Mouse (Mus musculus) stomach, embryonic 14.5 days (tissue): Measurements from ENCODE around the gene Mfn1. TPM values are rescaled to one million over a fixed set of nuclear protein-coding genes. Genes with fewer than 3 reads are reported as not detected.

Source experiments
- ATAC-seq: fragments of 200-750 bp; cut with Nextera tagmentation; 2 replicates; pipeline ENCODE4 v1.8.0; 2017; ENCODE audit warnings: low read depth, moderate TSS enrichment; ENCODE audit not compliant: insufficient number of reproducible peaks, insufficient read depth, low FRiP score
- H3K27ac ChIP-seq: fragments of 300-500 bp; sonication (generic); 2 replicates; pipeline ENCODE4 v1.5.1; 2014; ENCODE audit warnings: mild to moderate bottlenecking, low read length, moderate library complexity, mixed read lengths
- H3K27me3 ChIP-seq: fragments of 300-500 bp; sonication (generic); 2 replicates; pipeline ENCODE4 v1.6.1; 2014; ENCODE audit warnings: low read length, control low read depth, mixed read lengths; ENCODE audit not compliant: control insufficient read depth, insufficient read depth
- H3K36me3 ChIP-seq: fragments of 300-500 bp; sonication (generic); 2 replicates; pipeline ENCODE4 v1.6.1; 2014; ENCODE audit warnings: mild to moderate bottlenecking, control low read depth, low read length, moderate library complexity, mixed read lengths; ENCODE audit not compliant: control insufficient read depth, insufficient read depth
- H3K4me1 ChIP-seq: fragments of 300-500 bp; sonication (generic); 2 replicates; pipeline ENCODE4 v1.6.1; 2014; ENCODE audit warnings: low read length, control low read depth, mixed read lengths; ENCODE audit not compliant: control insufficient read depth, insufficient read depth
- H3K4me2 ChIP-seq: fragments of 300-500 bp; sonication (generic); replicated peaks from 2 replicates; pipeline ENCODE4 v1.6.1; 2014; ENCODE audit warnings: low read depth, low read length, control low read depth
- H3K4me3 ChIP-seq: fragments of 300-500 bp; sonication (generic); 2 replicates; pipeline ENCODE4 v1.5.1; 2014; ENCODE audit warnings: low read depth, low read length, control low read depth
- H3K9ac ChIP-seq: fragments of 300-500 bp; sonication (generic); replicated peaks from 2 replicates; pipeline ENCODE4 v1.6.1; 2014; ENCODE audit warnings: low read depth, mild to moderate bottlenecking, control low read depth, low read length, moderate library complexity, mixed read lengths
- H3K9me3 ChIP-seq: fragments of 300-500 bp; sonication (generic); 2 replicates; pipeline ENCODE4 v1.6.1; 2016; ENCODE audit warnings: low read depth, low read length, control low read depth; ENCODE audit not compliant: control insufficient read depth
- WGBS: fragments of 180-500 bp; shearing (Covaris S2); extraction: QIAGEN DNeasy Blood & Tissue Kit; methylation state at CpG from one replicate; pipeline ENCODE4 v1.1.7; 2014; 5-methylcytosine and 5-hydroxymethylcytosine counted together
- polyA plus RNA-seq: library from polyadenylated mRNA; unstranded; fragments of >200 nt; fragmentation: Nextera tagmentation; extraction: Ambion mirVana; gene quantifications from 2 replicates; pipeline ENCODE4 v1.2.1, GENCODE M21; 2014

Gene Mfn1
- polyA plus RNA-seq, 1 experiment from 2014 or later: 30.3 TPM

DNA sequence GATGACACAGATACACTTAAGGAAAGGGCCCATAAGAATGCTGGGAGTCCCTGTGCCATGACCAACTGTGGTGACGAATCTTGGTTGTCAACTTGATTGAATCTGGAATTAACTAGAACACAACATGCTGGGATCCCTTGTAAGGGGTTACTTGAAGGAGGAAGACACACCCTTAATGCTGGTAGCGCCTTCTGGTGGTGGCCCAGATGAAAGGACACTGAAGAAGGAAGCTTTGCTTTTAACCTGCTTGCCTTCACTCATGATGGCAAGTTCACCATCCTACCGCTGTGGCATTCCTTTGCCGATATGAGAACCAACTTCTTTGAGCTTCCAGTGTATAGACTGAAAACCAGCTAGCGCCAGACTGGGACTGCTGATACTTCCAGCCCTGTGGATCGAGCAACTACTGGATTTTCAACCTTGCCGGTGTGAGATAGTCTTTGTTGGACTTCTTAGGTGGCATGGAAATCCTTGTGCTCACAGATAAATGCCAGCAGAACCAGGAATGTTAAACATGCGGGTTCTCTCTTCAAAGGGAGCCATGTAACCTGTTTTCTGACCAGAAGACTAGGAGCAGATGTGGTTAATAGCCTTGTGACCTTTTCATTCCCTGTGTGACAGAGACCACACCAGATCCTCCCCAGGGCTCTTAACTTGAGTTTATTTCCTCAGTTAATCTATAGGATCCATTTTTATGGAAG, 34.7 kb upstream of the Mfn1 start:
- H3K36me3 ChIP-seq: no peaks in the 10 kb centered on the region
- no peak overlapping the region for H3K9ac ChIP-seq
- no peaks in the 10 kb centered on the region for H3K4me1 ChIP-seq
- 80% methylated on average over 8 of the region's 8 CpGs for WGBS
- no peak overlapping the region for H3K27ac ChIP-seq
- H3K27me3 ChIP-seq: no peaks in the 10 kb centered on the region
- H3K4me2 ChIP-seq: no peak overlapping the region
- H3K4me3 ChIP-seq: no peak overlapping the region
- H3K9me3 ChIP-seq: no peaks in the 10 kb centered on the region
- ATAC-seq: no peak

DNA sequence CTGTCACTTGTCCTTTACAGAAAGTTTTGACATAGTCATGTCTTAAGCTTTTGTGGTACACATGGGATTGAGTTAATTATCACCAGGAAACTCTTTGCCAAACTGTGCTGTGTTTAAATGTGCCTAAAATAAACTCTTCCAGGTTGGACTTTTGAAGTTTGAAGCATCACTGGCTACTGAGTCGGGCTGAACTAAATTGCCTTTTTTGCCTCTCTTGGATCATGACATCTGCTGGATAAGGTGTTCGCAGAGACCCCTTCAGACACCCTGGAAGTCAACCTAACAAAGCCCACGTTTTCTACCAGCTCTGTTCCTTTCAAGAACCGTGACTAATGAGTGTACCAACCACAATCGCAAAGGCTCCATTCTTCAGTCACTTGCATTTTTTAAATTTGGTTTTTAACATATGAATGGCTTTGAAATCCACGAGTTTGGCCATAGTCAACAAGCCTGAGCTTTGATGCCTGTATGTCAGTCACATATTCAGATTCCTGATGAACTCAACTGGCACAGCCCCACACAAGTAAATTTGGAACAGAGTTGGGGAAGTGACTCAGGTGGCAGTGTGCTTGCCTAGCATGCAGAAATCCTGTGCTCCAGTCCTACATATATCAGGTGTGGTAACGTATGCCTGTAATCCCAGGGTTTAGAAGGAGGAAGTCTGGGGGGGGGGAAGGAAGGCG, 34.0 kb upstream of the Mfn1 start:
- WGBS: 62% methylated on average over 8 of the region's 8 CpGs
- Histone ChIP-seq H3K9ac (no peak overlapping the region), H3K9me3 (no peaks in the 10 kb centered on the region), H3K4me1 (no peaks in the 10 kb centered on the region), H3K27ac (no peak overlapping the region), H3K27me3 (no peaks in the 10 kb centered on the region), H3K4me2 (no peak overlapping the region), H3K36me3 (no peaks in the 10 kb centered on the region), H3K4me3 (no peak overlapping the region)
- no peak for ATAC-seq

DNA sequence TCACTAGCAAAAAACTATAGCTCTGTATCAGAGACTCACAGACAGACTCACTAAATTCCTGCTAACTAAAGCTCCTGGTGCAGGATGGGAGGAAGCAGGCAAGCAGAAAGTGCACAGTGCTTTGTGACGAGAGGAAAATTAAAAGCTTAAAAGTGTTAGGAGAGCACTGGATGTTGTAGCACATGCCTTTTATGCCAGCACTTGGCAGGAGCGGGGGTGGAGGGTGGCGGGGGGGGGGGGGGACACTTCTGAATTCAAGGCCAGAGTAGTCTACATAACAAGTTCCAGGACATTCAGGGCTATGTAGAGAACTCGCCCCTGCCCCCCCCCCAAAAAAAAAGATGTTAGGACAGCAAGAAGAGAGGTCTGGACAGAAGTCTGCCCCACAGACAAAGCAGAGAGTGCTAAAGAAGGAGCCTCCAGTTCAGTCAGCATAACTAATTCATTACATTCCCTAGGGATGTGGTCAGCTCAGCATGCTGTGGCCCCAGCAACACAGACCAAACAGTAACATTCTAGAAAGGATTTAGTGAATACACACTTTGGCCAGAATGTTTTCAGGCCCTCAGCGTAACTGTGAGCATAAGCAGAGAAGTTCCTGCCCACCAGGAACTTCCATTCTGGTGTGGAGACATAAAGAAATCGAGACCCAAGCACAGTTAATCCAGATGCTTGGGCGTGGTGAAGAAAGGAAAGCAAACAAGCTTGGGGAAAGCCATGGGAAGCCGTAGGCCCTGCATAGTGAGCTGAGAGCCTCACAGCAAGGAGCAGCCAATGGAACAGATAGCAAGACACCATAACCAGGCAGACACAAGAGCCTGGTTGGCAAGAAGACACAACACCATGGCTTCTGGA, 33.2 kb upstream of the Mfn1 start:
- ATAC-seq: no peak
- Histone ChIP-seq H3K4me3 (no peak overlapping the region), H3K27me3 (no peaks in the 10 kb centered on the region), H3K36me3 (no peaks in the 10 kb centered on the region), H3K27ac (no peak overlapping the region), H3K4me2 (no peak overlapping the region), H3K9ac (no peak overlapping the region), H3K9me3 (no peaks in the 10 kb centered on the region), H3K4me1 (no peaks in the 10 kb centered on the region)
- WGBS: 50% methylated on average over 8 of the region's 8 CpGs

DNA sequence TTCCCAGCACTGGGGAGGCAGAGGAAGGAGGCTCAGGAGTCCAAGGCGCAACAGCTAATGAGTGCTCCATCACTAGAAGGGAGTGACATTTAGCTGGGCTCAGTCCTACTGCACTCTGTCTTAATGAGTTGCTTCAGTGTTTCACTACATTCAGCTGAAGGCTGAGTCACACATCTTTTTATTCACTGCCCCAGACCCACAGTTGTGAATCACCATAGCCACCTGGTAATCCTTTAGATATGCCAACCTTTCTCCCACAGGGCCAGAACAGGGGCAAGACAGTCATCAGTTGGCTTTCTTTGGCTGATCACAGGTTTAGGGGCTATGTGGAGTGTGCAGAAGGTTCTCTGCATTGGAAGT, 32.6 kb upstream of the Mfn1 start:
- ATAC-seq: no peak
- Histone ChIP-seq H3K9ac (no peak overlapping the region), H3K9me3 (no peaks in the 10 kb centered on the region), H3K4me1 (no peaks in the 10 kb centered on the region), H3K27me3 (no peaks in the 10 kb centered on the region), H3K36me3 (no peaks in the 10 kb centered on the region), H3K4me3 (no peak overlapping the region), H3K4me2 (no peak overlapping the region), H3K27ac (no peak overlapping the region)
- 93% methylated on average over 1 of the region's 1 CpGs for WGBS

DNA sequence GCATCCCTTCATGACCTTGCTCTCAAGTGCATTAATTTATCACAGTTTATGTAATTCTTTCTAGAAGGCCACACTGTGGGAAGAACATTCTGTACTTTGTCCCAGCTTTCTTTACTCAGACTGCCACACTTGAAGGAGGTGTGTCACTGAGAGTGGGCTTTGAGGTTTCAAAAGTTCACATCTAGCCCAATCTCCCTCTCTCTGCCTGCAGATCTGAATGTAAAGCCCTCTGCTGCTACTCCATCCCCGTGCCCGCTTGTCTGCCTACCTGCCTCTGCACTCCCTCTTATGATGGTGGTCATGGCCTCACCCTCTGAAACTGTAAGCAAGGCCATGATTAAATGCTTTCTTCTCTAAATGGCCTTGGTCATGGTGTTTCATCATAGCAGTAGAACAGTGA, 28.9 kb upstream of the Mfn1 start:
- Histone ChIP-seq H3K36me3 (no peaks in the 10 kb centered on the region), H3K9ac (no peak overlapping the region), H3K4me2 (no peak overlapping the region), H3K4me1 (no peaks in the 10 kb centered on the region), H3K9me3 (no peaks in the 10 kb centered on the region), H3K4me3 (no peak overlapping the region), H3K27me3 (no peaks in the 10 kb centered on the region), H3K27ac (no peak overlapping the region)
- WGBS: 82% methylated on average over 2 of the region's 2 CpGs
- ATAC-seq: no peak

DNA sequence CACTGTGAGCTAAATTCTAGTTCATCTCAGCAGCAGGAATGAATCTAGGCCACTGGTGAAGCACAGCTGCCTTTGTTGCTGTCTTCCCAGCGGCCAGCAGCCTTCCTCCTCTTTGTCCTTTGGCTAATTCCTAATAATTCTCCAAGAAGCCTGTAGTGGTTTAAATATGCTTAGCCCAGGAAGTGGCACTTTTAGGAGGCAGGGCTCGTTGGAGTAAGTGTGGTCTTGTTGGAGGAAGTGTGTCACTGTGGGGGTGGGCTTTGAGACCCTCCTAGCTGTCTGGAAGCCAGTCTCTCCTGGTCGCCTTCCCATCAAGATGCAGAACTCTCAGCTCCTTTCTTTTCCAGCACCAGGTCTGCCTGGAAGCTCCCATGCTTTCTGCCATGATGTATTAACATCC, 23.4 kb upstream of the Mfn1 start:
- H3K4me3 ChIP-seq: no peak overlapping the region
- H3K27me3 ChIP-seq: no peaks in the 10 kb centered on the region
- H3K9me3 ChIP-seq: no peaks in the 10 kb centered on the region
- ATAC-seq: no peak
- no peak overlapping the region for H3K4me2 ChIP-seq
- 74% methylated on average over 3 of the region's 3 CpGs for WGBS
- no peak overlapping the region for H3K27ac ChIP-seq
- H3K36me3 ChIP-seq: no peaks in the 10 kb centered on the region
- H3K4me1 ChIP-seq: 0 out of 2 replicates have a peak, but pooled peaks cover 2% of the 10 kb centered on the region
- H3K9ac ChIP-seq: no peak overlapping the region

DNA sequence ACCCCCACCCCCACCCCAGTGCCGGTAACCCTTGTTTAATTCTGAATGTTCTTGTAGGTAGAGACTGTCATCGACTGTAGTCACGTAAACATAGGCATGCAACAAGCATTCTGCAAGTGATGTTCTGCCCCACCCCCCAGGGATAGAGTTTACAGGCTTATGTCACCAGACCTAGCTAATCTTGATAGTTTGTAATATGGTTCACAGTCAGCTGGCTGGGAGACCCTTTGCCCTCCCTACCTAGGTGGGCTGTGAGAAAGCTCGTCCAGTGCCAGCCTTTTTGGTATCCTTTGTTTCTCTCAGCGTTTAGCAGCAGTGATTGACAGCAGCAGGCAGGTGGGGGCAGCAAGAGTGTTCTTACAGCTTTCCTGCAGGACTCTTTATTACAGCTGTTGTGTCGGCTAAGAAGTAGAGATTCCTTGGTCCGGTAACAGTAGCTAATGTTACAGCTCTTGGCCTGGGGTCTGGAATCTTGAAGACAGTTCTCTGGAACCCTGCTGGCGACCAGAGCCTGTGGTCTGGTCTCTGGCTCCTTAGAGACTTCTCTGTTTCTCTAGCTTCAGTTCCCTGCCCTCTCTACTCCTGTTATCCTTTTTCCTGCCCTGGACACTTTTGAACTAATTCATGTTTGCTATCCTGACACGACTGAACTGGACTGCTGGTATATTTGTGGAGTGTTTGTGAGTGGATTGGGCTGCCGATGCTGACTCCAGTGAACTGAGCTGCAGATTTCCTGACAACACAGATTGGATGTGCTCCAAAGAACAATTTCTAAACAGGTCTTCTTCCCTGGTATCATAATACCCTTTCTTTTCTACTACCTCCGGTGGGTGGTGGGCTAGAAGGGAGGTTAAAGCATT, 22.7 kb upstream of the Mfn1 start:
- Histone ChIP-seq H3K36me3 (no peaks in the 10 kb centered on the region), H3K9me3 (no peaks in the 10 kb centered on the region), H3K4me2 (no peak overlapping the region), H3K4me1 (peaks cover 7% of the 10 kb centered on the region; the same call in 1 of the 2 replicates), H3K9ac (no peak overlapping the region), H3K27ac (no peak overlapping the region), H3K27me3 (no peaks in the 10 kb centered on the region), H3K4me3 (no peak overlapping the region)
- no peak for ATAC-seq
- 59% methylated on average over 11 of the region's 11 CpGs for WGBS
